Mouse (Mus musculus): ENCODE results near the gene Gspt2.

GRCm38 (mm10) chrX:94648541-94648940, 12.7 kb downstream of the Gspt2 start:
- TF ChIP-seq CTCF (IDR thresholded peaks at IDR 0.05), result no peak
- no peak for TF ChIP-seq EP300 (IDR thresholded peaks at IDR 0.05)
